12 mouse cellular contexts compared by ENCODE assay signal in the genomic region with DNA sequence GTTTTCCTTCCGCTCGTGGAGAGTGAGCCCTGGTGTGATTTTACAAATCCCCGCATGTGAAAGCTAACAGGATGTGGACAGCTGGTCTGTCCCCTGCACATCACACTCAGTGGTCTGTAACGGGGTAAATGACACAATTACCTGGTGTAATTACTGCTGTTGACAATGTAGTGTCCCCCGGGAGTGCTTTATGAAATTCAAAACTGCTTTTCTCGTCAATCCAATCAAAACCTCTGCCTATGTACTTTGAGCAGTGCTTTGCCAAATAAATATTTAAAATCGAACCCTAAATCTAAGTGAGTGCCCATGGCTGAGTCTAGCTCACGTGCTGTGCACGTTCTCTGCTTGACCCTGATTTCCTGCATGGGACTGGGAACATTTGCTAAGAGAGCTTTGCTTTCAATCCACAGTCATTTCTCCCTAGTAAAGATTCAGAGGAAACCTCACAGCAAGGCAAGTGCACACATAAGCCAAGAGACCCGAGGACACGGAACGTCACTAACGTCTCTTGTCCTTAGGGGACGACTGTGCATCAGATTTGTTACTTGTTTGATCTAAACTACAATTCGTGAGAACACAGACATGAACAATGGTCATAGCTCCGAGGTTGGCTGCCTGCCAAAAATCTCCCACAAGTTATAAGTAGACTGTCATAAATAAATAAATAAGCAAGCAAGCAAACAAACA.
A peak's percentile ranks its signal among the peaks of the same experiment; 100 is the strongest.
DNase-seq lines count a peak whose midpoint lies in the region; ATAC-seq lines count a peak whose summit lies in the region.
"Had no signal": no experiment of that assay in that cellular context is flagged by ENCODE, and none has a peak within 500 bp of the region (broad histone marks: within the 10 kb centered on the region; RNA-seq: fewer than 3 reads in every experiment).

No protein-coding gene starts in this region.

- no peak overlapping the region for H3K4me2 ChIP-seq in forebrain, embryonic 12.5 days
- no peak overlapping the region for H3K4me2 ChIP-seq in forebrain, embryonic 11.5 days (ENCODE audit: low read depth, low read length, severe bottlenecking)
- H3K4me2 ChIP-seq in neural tube, embryonic 11.5 days (ENCODE audit: low read depth), result no peak overlapping the region
- H3K4me2 ChIP-seq in hindbrain, embryonic 13.5 days, result peak overlapping the region; percentile 3; the same call in 1 of the 2 replicates
- H3K4me2 ChIP-seq: heart, embryonic 11.5 days had no signal

- 58% methylated on average over 16 of the region's 16 CpGs for WGBS in forebrain, embryonic 12.5 days
- 72% methylated on average over 16 of the region's 16 CpGs for WGBS in forebrain, embryonic 11.5 days
- 64% methylated on average over 16 of the region's 16 CpGs for WGBS in neural tube, embryonic 11.5 days
- WGBS in hindbrain, embryonic 13.5 days, result 26% methylated on average over 16 of the region's 16 CpGs
- 77% methylated on average over 16 of the region's 16 CpGs for WGBS in heart, embryonic 10.5 days

- H3K4me3 ChIP-seq in forebrain, embryonic 12.5 days (replicated peaks), result no peak overlapping the region
- H3K4me3 ChIP-seq in forebrain, embryonic 11.5 days (ENCODE audit: low read depth, low read length), result no peak overlapping the region
- H3K4me3 ChIP-seq in neural tube, embryonic 11.5 days (ENCODE audit: low read depth, low read length), result no peak overlapping the region
- H3K4me3 ChIP-seq in hindbrain, embryonic 13.5 days, result no peak overlapping the region
- no peak overlapping the region for H3K4me3 ChIP-seq in heart, embryonic 10.5 days

- ATAC-seq in forebrain, embryonic 12.5 days (ENCODE audit: low FRiP score), result peak; percentile 61; the same call in 1 of the 2 replicates
- ATAC-seq in forebrain, embryonic 11.5 days (replicated peaks; ENCODE audit: low FRiP score), result no peak
- 0 out of 2 replicates have a peak, but pooled peaks have one; percentile 27 for ATAC-seq in neural tube, embryonic 11.5 days (ENCODE audit: insufficient read depth, low FRiP score, low TSS enrichment)
- ATAC-seq in hindbrain, embryonic 13.5 days (ENCODE audit: low FRiP score), result peak; percentile 78; the same call in 1 of the 2 replicates

- H3K4me1 ChIP-seq in forebrain, embryonic 12.5 days, result peaks cover 15% of the 10 kb centered on the region
- no peaks in the 10 kb centered on the region for H3K4me1 ChIP-seq in forebrain, embryonic 11.5 days (replicated peaks; ENCODE audit: control insufficient read depth, insufficient read depth, low read length)
- no peaks in the 10 kb centered on the region for H3K4me1 ChIP-seq in neural tube, embryonic 11.5 days (ENCODE audit: control insufficient read depth, insufficient read depth, low read length)
- H3K4me1 ChIP-seq in hindbrain, embryonic 13.5 days (replicated peaks), result peaks cover 31% of the 10 kb centered on the region
- no peaks in the 10 kb centered on the region for H3K4me1 ChIP-seq in heart, embryonic 10.5 days

- H3K27me3 ChIP-seq in forebrain, embryonic 12.5 days, result no peaks in the 10 kb centered on the region
- H3K27me3 ChIP-seq in forebrain, embryonic 11.5 days (ENCODE audit: control insufficient read depth, insufficient read depth, low read length), result no peaks in the 10 kb centered on the region
- H3K27me3 ChIP-seq in neural tube, embryonic 11.5 days (ENCODE audit: control insufficient read depth, insufficient read depth, low read length), result no peaks in the 10 kb centered on the region
- H3K27me3 ChIP-seq in hindbrain, embryonic 13.5 days, result no peaks in the 10 kb centered on the region
- H3K27me3 ChIP-seq in heart, embryonic 10.5 days (ENCODE audit: insufficient read depth, poor library complexity, severe bottlenecking), result no peaks in the 10 kb centered on the region

- no peak for DNase-seq in forebrain, embryonic 11.5 days (ENCODE audit: low spot score)
- no peak for DNase-seq in neural tube, embryonic 11.5 days (ENCODE audit: low spot score)
- DNase-seq in neural tube, embryonic 10.5 days (ENCODE audit: extremely low spot score, low spot score), result no peak
- peak; percentile 59 for DNase-seq in retina, postnatal 1 day
- no peak for DNase-seq in heart, embryonic 10.5 days (ENCODE audit: low spot score)
- no peak for DNase-seq in ovary, postnatal 36 days (ENCODE audit: low spot score)
- DNase-seq: kidney, adult 18-20 months; liver; right cerebral cortex, adult 18-20 months had no signal

- no peak overlapping the region for H3K9ac ChIP-seq in forebrain, embryonic 12.5 days
- no peak overlapping the region for H3K9ac ChIP-seq in forebrain, embryonic 11.5 days (ENCODE audit: low read length)
- H3K9ac ChIP-seq in neural tube, embryonic 11.5 days (ENCODE audit: low read length), result no peak overlapping the region
- no peak overlapping the region for H3K9ac ChIP-seq in hindbrain, embryonic 13.5 days

- no peaks in the 10 kb centered on the region for H3K36me3 ChIP-seq in forebrain, embryonic 12.5 days (replicated peaks)
- H3K36me3 ChIP-seq in forebrain, embryonic 11.5 days (ENCODE audit: control insufficient read depth, insufficient read depth, low read length), result no peaks in the 10 kb centered on the region
- no peaks in the 10 kb centered on the region for H3K36me3 ChIP-seq in neural tube, embryonic 11.5 days (ENCODE audit: control insufficient read depth, insufficient read depth, low read length)
- no peaks in the 10 kb centered on the region for H3K36me3 ChIP-seq in hindbrain, embryonic 13.5 days
- no peaks in the 10 kb centered on the region for H3K36me3 ChIP-seq in heart, embryonic 10.5 days

- H3K27ac ChIP-seq in forebrain, embryonic 12.5 days, result peak overlapping the region; percentile 63
- no peak overlapping the region for H3K27ac ChIP-seq in forebrain, embryonic 11.5 days (ENCODE audit: low read depth, low read length)
- H3K27ac ChIP-seq in neural tube, embryonic 11.5 days (ENCODE audit: low read depth, low read length), result no peak overlapping the region
- H3K27ac ChIP-seq in hindbrain, embryonic 13.5 days, result peak overlapping the region; percentile 73
- H3K27ac ChIP-seq in heart, embryonic 10.5 days, result no peak overlapping the region

- no peaks in the 10 kb centered on the region for H3K9me3 ChIP-seq in forebrain, embryonic 12.5 days
- no peaks in the 10 kb centered on the region for H3K9me3 ChIP-seq in forebrain, embryonic 11.5 days (ENCODE audit: control insufficient read depth, low read length)
- no peaks in the 10 kb centered on the region for H3K9me3 ChIP-seq in neural tube, embryonic 11.5 days (ENCODE audit: control insufficient read depth, low read length)
- H3K9me3 ChIP-seq in hindbrain, embryonic 13.5 days, result no peaks in the 10 kb centered on the region
- no peaks in the 10 kb centered on the region for H3K9me3 ChIP-seq in heart, embryonic 10.5 days

Comparison
In these comparisons a context has a peak if more than half of its experiments do, and no peak if none do; other contexts are left out.
1. H3K27ac ChIP-seq: peak in forebrain, embryonic 12.5 days (single experiment) and hindbrain, embryonic 13.5 days (single experiment); none in forebrain, embryonic 11.5 days (single experiment), neural tube, embryonic 11.5 days (single experiment) and heart, embryonic 10.5 days (single experiment).